ENCODE assay signal across 8 mouse cellular contexts in genomic region chr19:46501401-46502068, GRCm38 (mm10). TPM values are rescaled to one million over a fixed set of nuclear protein-coding genes. Genes with fewer than 3 reads are reported as not detected.
DNase-seq lines count a peak whose midpoint lies in the region; ATAC-seq and TF ChIP-seq lines count a peak whose summit lies in the region.

Gene Trim8 (plus strand): TSS chr19:46501702.

- no peak for TF ChIP-seq EP300 in liver, embryonic 14.5 days (IDR thresholded peaks at IDR 0.05; ENCODE audit: low read depth)

- peaks cover 16% of the 10 kb centered on the region for H3K36me3 ChIP-seq in forebrain, embryonic 12.5 days (replicated peaks)
- H3K36me3 ChIP-seq in heart, embryonic 15.5 days, result peaks cover 6% of the 10 kb centered on the region; the same call in 1 of the 2 replicates
- peaks cover 4% of the 10 kb centered on the region for H3K36me3 ChIP-seq in liver, embryonic 14.5 days (replicated peaks; ENCODE audit: control insufficient read depth, insufficient read depth, low read depth)
- peaks cover 2% of the 10 kb centered on the region; the same call in 1 of the 2 replicates for H3K36me3 ChIP-seq in neural tube, embryonic 11.5 days (ENCODE audit: control insufficient read depth, insufficient read depth, low read length)
- no peaks in the 10 kb centered on the region for H3K36me3 ChIP-seq in stomach, embryonic 16.5 days (ENCODE audit: control insufficient read depth, insufficient read depth, low read length)

- TF ChIP-seq CTCF in brain, embryonic 14.5 days (IDR thresholded peaks at IDR 0.05; ENCODE audit: borderline replicate concordance, extremely low read depth, insufficient read depth, insufficient read length), result no peak
- TF ChIP-seq CTCF in liver, embryonic 14.5 days (IDR thresholded peaks at IDR 0.05; ENCODE audit: low read depth), result no peak

- ATAC-seq in CD4-positive, CD25-positive, alpha-beta regulatory T cell, adult 4 months, result no peak
- peak; percentile 47 for ATAC-seq in forebrain, embryonic 12.5 days (ENCODE audit: low FRiP score)
- ATAC-seq in heart, embryonic 15.5 days (replicated peaks; ENCODE audit: insufficient number of reproducible peaks, insufficient read depth, low FRiP score, low read depth), result peak; percentile 48
- peak; percentile 3; the same call in 1 of the 2 replicates for ATAC-seq in liver, embryonic 14.5 days (ENCODE audit: insufficient read depth)
- peak; percentile 33; the same call in 1 of the 2 replicates for ATAC-seq in neural tube, embryonic 11.5 days (ENCODE audit: insufficient read depth, low FRiP score, low TSS enrichment)
- ATAC-seq in stomach, embryonic 16.5 days (ENCODE audit: insufficient read depth, low FRiP score), result peak; percentile 44

- H3K4me3 ChIP-seq in forebrain, embryonic 12.5 days (replicated peaks), result peak within 1 kb of the TSS; percentile 98
- peak within 1 kb of the TSS; percentile 93 for H3K4me3 ChIP-seq in heart, embryonic 15.5 days
- peak within 1 kb of the TSS; percentile 76 to 79 for H3K4me3 ChIP-seq in liver, embryonic 14.5 days (ENCODE audit: insufficient read depth in 1 of 2, low read depth in 2 of 2, low read length in 2 of 2)
- H3K4me3 ChIP-seq in neural tube, embryonic 11.5 days (ENCODE audit: low read depth, low read length), result peak within 1 kb of the TSS; percentile 99
- H3K4me3 ChIP-seq in stomach, embryonic 16.5 days (replicated peaks; ENCODE audit: low read length), result peak within 1 kb of the TSS; percentile 94

- H3K4me2 ChIP-seq in forebrain, embryonic 12.5 days, result peak within 1 kb of the TSS; percentile 97
- H3K4me2 ChIP-seq in heart, embryonic 15.5 days, result peak within 1 kb of the TSS; percentile 95
- H3K4me2 ChIP-seq in liver, embryonic 14.5 days (ENCODE audit: low read depth), result peak within 1 kb of the TSS; percentile 82
- H3K4me2 ChIP-seq in neural tube, embryonic 11.5 days (ENCODE audit: low read depth), result peak within 1 kb of the TSS; percentile 99
- peak within 1 kb of the TSS; percentile 93 for H3K4me2 ChIP-seq in stomach, embryonic 16.5 days (ENCODE audit: low read depth, low read length)

- H3K9me3 ChIP-seq in forebrain, embryonic 12.5 days, result no peaks in the 10 kb centered on the region
- no peaks in the 10 kb centered on the region for H3K9me3 ChIP-seq in heart, embryonic 15.5 days (replicated peaks)
- H3K9me3 ChIP-seq in liver, embryonic 14.5 days (ENCODE audit: control insufficient read depth, low read length), result no peaks in the 10 kb centered on the region
- no peaks in the 10 kb centered on the region for H3K9me3 ChIP-seq in neural tube, embryonic 11.5 days (ENCODE audit: control insufficient read depth, low read length)
- H3K9me3 ChIP-seq in stomach, embryonic 16.5 days (replicated peaks; ENCODE audit: control insufficient read depth, low read length), result no peaks in the 10 kb centered on the region

- H3K4me1 ChIP-seq in forebrain, embryonic 12.5 days, result peaks cover 28% of the 10 kb centered on the region
- peaks cover 28% of the 10 kb centered on the region for H3K4me1 ChIP-seq in heart, embryonic 15.5 days (replicated peaks)
- peaks cover 25 to 28% of the 10 kb centered on the region in 2 experiments for H3K4me1 ChIP-seq in liver, embryonic 14.5 days (replicated peaks; ENCODE audit: control insufficient read depth in 2 of 2, insufficient read depth in 2 of 2, low read length in 1 of 2)
- H3K4me1 ChIP-seq in neural tube, embryonic 11.5 days (ENCODE audit: control insufficient read depth, insufficient read depth, low read length), result peaks cover 29% of the 10 kb centered on the region
- H3K4me1 ChIP-seq in stomach, embryonic 16.5 days (ENCODE audit: control insufficient read depth, insufficient read depth, low read length), result peaks cover 22% of the 10 kb centered on the region

- TF ChIP-seq POLR2A in brain, embryonic 14.5 days (IDR thresholded peaks at IDR 0.05; ENCODE audit: borderline replicate concordance, extremely low read depth, insufficient read depth, insufficient read length, poor library complexity, severe bottlenecking), result peak; percentile 38; the same call in 1 of the 2 replicates

- H3K9ac ChIP-seq in forebrain, embryonic 12.5 days, result peak within 1 kb of the TSS; percentile 100
- H3K9ac ChIP-seq in heart, embryonic 15.5 days, result peak within 1 kb of the TSS; percentile 98
- H3K9ac ChIP-seq in liver, embryonic 14.5 days (replicated peaks), result peak within 1 kb of the TSS; percentile 87
- peak within 1 kb of the TSS; percentile 98 for H3K9ac ChIP-seq in neural tube, embryonic 11.5 days (ENCODE audit: low read length)
- H3K9ac ChIP-seq in stomach, embryonic 16.5 days (ENCODE audit: low read length), result peak within 1 kb of the TSS; percentile 99

- no peaks in the 10 kb centered on the region for H3K27me3 ChIP-seq in forebrain, embryonic 12.5 days
- no peaks in the 10 kb centered on the region for H3K27me3 ChIP-seq in heart, embryonic 15.5 days
- H3K27me3 ChIP-seq in liver, embryonic 14.5 days (ENCODE audit: control insufficient read depth, insufficient read depth, low read length), result no peaks in the 10 kb centered on the region
- no peaks in the 10 kb centered on the region for H3K27me3 ChIP-seq in neural tube, embryonic 11.5 days (ENCODE audit: control insufficient read depth, insufficient read depth, low read length)
- no peaks in the 10 kb centered on the region for H3K27me3 ChIP-seq in stomach, embryonic 16.5 days (ENCODE audit: control insufficient read depth, insufficient read depth, low read length)

- WGBS in forebrain, embryonic 12.5 days, result under 1% methylated on average over 39 of the region's 64 CpGs
- WGBS in heart, embryonic 15.5 days, result under 1% methylated on average over 63 of the region's 64 CpGs
- WGBS in liver, embryonic 14.5 days (ENCODE audit: insufficient replicate concordance), result under 1% methylated on average over 60 of the region's 64 CpGs
- WGBS in neural tube, embryonic 11.5 days, result 0% methylated on average over 46 of the region's 64 CpGs
- WGBS in stomach, embryonic 16.5 days, result under 1% methylated on average over 62 of the region's 64 CpGs

- peak; percentile 94 for DNase-seq in brain, embryonic 14.5 days (ENCODE audit: low read depth)
- DNase-seq in kidney, postnatal 14 days, result peak; percentile 91
- DNase-seq in liver, embryonic 14.5 days (ENCODE audit: low read depth in 3 of 3, low spot score in 3 of 3), result peak in 1 of 3 experiments; percentile 65
- DNase-seq in neural tube, embryonic 11.5 days (ENCODE audit: low spot score), result peak; percentile 87

- H3K27ac ChIP-seq in forebrain, embryonic 12.5 days, result peak within 1 kb of the TSS; percentile 100
- peak within 1 kb of the TSS; percentile 100 for H3K27ac ChIP-seq in heart, embryonic 15.5 days
- peak within 1 kb of the TSS; percentile 95 for H3K27ac ChIP-seq in liver, embryonic 14.5 days
- peak within 1 kb of the TSS; percentile 100 for H3K27ac ChIP-seq in neural tube, embryonic 11.5 days (ENCODE audit: low read depth, low read length)
- H3K27ac ChIP-seq in stomach, embryonic 16.5 days (ENCODE audit: low read length), result peak within 1 kb of the TSS; percentile 100

RNA-seq across cellular contexts. Expression of gene Trim8, which starts in this region (rescaled TPM):
- polyA plus RNA-seq in CD4-positive, CD25-positive, alpha-beta regulatory T cell, adult 4 months (2017; shearing (Covaris generic)), result 10 to 100 TPM; 16.3 to 21.5 TPM
- 35.3 and 63.0 TPM in 2 replicates for polyA plus RNA-seq in brain, embryonic 14.5 days (2012; rRNA removed)
- 33.9 and 35.1 TPM in 2 replicates for polyA plus RNA-seq in forebrain, embryonic 12.5 days (2016; fragmentation: Nextera tagmentation; extraction: Ambion mirVana)
- 15.9 and 19.2 TPM in 2 replicates for polyA plus RNA-seq in heart, embryonic 15.5 days (2015; fragmentation: Nextera tagmentation; extraction: Ambion mirVana)
- polyA plus RNA-seq in liver, embryonic 14.5 days (2012; rRNA removed), result 7.3 and 7.7 TPM in 2 replicates
- 7.5 and 10.1 TPM in 2 replicates for polyA plus RNA-seq in liver, embryonic 14.5 days (2014; fragmentation: Nextera tagmentation; extraction: Ambion mirVana)
- 26.6 and 28.7 TPM in 2 replicates for polyA plus RNA-seq in neural tube, embryonic 11.5 days (2014; fragmentation: Nextera tagmentation; extraction: Ambion mirVana)
- polyA plus RNA-seq in stomach, embryonic 16.5 days (2015; fragmentation: Nextera tagmentation; extraction: Ambion mirVana), result 11.8 and 16.2 TPM in 2 replicates
